Mouse (Mus musculus) induced T-regulatory cell, adult 2 months (primary cell): ENCODE measurements around the gene Abcb9.
"Not testable (repeated sequence)": the region's sequence is repeated elsewhere in the genome, so short reads cannot be mapped to it uniquely, and the experiment has no call there.

ENCODE experiments used
- DNase-seq: peaks from one replicate; pipeline ENCODE4 v3.0.0-alpha.2; 2012; ENCODE audit warnings: low read depth

Abcb9 gene

GRCm38 (mm10) chr5:124059677-124060076 is 35.9 kb downstream of the Abcb9 start:
- no peak for DNase-seq

DNA sequence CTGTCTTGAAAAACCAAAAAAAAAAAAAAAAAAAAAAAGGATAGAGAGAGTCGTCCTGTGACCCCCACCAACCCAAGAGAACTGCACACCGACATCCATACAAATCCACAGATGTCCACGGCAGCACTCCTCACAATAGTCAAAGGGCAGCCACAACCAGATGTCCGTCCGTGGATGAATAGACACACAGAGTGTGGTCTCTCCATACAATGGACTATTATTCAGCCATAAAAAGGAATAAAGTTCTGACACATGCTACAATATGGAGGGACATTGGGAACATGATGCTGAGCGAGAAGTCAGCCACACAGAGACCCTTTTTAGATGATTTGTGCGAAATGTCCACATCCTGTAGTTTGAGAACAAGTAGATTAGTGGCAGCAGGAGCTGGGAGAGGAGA is 36.8 kb downstream of the Abcb9 start:
- no peak for DNase-seq

- no peak for DNase-seq
These were observed 38.6 kb downstream of the Abcb9 start for GRCm38 (mm10) chr5:124056956-124057355.

DNA sequence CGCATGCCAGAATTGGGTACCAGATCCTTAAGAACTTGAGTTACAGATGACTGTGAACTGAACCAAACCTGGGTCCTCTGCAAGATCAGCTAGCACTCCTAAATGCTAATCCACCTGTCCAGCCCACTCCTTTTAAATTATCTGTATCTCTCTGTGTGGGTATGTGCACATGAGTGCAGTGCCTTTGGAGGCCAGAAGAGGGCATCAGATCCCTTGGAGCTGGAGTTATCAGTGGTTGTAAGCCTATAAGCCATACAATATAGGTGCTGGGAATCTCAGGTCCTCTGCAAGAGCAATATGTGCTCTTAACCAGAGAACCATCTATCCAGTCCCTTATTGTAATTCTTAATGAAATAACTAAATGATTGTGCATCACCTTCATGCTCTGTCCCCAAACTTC is 39.4 kb downstream of the Abcb9 start:
- DNase-seq, result peak; percentile 41

DNA sequence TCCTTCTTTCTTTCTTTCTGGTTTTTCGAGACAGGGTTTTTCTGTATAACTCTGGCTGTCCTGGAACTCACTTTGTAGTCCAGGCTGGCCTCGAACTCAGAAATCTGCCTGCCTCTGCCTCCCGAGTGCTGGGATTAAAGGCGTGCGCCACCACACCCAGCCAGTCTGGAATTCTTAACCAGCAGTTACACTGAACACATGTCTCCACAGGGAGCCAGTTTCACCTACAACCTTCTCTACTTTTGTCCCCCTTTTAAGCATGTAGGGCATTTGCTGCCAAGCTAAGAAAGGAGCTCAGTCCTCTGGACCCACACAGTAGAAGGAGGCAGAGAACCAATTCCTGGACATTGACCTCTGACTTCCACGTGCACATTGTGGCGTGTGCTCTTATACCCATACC is 43.0 kb downstream of the Abcb9 start:
- not testable (repeated sequence) for DNase-seq

DNA sequence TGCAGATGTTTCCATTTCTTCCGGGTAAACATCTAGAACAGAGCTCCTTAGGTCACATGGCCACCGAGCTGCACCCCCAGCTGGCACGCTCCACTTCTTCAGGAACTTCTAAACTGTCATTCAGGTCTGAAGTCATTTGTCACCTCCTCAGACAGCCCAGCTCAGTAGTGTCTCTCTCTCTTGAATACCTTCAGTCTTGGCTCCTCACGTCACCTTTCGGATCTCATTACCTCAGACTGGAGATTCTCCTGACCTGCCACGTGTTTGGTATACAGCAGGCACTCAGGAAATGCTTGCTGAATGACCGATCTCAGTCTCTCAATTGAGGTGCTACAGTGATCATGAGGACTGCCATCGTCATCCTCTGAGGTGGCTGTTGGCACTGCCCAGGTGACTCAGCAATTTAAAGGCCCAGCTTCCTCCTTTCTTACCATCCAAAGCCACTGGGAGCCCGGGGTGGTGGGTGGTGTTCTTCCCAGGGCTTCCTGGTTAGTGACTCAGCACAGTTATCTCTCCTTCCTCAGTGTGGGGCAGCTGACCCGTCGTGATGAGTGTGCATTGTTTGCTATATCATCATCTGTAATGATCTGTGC is 43.6 kb downstream of the Abcb9 start:
- DNase-seq, result peak; percentile 62

GRCm38 (mm10) chr5:124050095-124051050 is 45.2 kb downstream of the Abcb9 start:
- DNase-seq, result peak; percentile 74

- no peak for DNase-seq
These were observed 46.2 kb downstream of the Abcb9 start for GRCm38 (mm10) chr5:124049249-124050045.

- DNase-seq, result no peak
These were observed 48.7 kb downstream of the Abcb9 start for GRCm38 (mm10) chr5:124046741-124047401.

DNA sequence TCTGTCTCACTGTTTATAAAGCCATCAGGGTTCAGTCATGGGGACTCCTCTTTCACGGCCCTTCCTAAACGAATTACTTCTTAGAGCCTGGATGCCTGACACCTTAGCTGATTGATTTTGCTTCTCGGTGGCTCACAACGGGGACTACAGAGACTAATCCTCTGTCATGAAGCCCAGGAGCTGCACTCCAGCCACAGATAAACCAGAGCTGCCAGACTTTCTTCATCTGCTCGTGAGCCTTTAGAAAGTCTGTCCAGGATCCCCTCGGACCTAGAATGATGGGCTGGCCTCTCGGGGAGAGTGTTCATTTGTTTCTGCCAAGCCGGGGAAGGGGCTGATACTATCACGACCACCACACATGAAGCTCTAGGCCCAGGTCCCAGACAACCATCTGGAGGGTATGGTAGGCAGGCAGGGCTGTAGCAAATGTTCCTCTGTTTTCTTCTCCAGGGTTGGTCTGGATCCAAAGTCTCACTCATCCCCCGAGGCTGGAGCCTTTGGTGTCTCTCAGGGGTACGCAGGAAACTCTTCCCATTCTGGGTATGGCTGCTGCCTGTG is 50.1 kb downstream of the Abcb9 start:
- DNase-seq, result no peak

DNA sequence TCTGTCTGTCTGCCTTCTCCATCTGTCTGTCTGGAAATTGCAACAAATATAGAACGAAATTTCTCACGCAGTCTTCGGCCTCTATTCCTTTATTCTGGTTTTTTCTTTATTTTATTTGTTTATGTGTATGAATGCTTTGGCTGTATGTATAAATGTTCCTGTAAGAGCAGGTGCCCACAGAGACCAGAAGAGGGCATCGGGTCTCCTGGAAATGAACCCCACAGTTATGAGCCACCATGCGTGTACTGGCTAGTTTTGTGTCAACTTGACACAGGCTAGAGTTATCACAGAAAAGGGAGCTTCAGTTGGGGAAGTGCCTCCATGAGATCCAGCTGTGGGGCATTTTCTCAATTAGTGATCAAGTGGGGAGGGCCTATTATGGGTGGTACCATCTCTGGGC is 51.6 kb downstream of the Abcb9 start:
- DNase-seq, result no peak

DNA sequence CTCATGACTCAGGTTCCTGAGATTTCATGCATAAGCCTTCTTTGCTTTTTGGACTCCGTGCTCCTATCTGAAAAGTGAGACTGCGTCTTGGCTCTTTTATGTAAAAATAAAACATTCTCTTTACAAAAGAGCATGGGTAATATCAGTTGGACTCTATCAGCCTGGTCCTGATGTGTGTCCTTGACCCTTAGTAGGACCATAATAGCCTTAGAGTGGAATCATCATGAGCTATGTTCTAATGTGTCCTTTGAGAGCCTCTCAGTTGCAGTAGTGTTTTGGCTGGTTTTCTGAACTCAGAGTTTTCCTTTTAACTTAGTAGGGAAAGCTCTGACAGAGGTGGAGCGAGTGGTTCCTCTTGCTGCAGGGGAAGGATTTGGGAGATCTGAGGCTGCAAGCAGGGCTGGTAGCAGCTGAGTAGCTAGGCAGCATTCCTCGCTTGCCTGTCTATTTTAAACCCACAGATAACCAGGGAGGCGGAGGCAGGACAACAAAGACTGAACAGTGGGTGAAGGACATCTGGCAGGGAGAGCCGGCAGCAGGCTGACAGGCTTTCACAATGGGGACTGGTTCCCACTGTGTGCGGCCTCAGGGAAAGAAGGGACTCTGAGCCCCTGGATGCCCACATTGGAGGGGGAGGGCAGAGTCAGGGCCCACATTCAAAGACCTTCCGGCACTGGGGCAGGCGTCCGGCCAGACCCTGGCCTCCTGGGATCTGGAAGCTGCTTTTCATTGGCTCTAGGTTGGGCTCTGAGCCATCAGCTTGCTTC is 52.2 kb downstream of the Abcb9 start:
- no peak for DNase-seq

DNA sequence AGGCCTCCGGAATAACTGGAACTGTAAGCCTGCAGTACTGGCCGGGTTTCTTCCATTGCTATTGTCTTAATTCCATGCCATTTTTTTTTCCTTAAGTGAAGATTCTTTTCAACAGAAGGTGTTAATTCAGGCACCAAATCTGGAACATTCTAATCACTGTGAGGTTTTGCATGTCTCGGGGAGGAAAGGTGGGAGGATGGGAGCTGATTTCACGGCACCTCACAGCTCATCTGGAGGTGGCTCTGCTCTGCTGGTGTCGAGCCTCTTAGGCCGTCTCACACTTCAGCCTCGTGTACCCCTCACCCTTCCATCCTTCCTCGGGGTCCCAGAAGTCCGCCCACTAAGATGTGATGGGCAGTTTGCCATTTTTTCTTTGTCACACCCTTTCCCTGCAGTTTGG is 54.5 kb downstream of the Abcb9 start:
- no peak for DNase-seq

GRCm38 (mm10) chr5:124039602-124040001 is 56.0 kb downstream of the Abcb9 start:
- no peak for DNase-seq

- DNase-seq, result peak; percentile 76
These were observed 58.8 kb downstream of the Abcb9 start for GRCm38 (mm10) chr5:124036836-124037235.

- DNase-seq, result peak; percentile 89
These were observed 59.3 kb downstream of the Abcb9 start for GRCm38 (mm10) chr5:124036341-124036740.

- DNase-seq, result peak; percentile 94
These were observed 59.8 kb downstream of the Abcb9 start for GRCm38 (mm10) chr5:124035806-124036205.

- DNase-seq, result no peak
These were observed 60.2 kb downstream of the Abcb9 start for GRCm38 (mm10) chr5:124035406-124035805.

DNA sequence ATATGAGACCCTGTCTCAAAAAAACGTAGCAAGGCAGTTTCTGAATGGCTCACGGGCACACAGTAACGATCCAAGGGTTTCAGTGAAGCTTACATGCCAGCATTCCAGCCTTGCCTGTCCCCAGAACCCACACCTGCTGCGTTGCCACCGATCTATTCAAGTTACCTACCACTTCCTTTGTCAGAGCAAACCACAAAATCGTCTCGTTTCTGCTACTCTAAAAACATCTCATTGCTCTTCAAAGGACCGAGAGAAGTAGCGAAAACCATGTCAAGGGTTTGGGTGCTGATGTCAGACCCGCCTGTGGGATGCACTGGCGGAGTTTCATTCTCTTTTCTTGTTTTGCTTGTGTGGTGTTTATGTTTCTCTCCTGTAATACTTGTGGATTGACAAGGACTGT is 61.1 kb downstream of the Abcb9 start:
- peak; percentile 96 for DNase-seq

- DNase-seq, result peak; percentile 97
These were observed 63.5 kb downstream of the Abcb9 start, which contains the start of gene Vps37b for GRCm38 (mm10) chr5:124032001-124032508. Gene Vps37b (minus strand): TSS chr5:124032270.
